Mouse (Mus musculus) T-helper 1 cell (primary cell): Measurements from ENCODE around the gene Disp2.

Experiments used
- in situ Hi-C: fragments of 300-600 bp; cut with MboI, MseI; formaldehyde crosslinking; loops from one replicate; pipeline ENCODE4 v1.15.1; 2025; ENCODE audit warnings: high pct_unique_total_duplicates

The Disp2 gene

DNA sequence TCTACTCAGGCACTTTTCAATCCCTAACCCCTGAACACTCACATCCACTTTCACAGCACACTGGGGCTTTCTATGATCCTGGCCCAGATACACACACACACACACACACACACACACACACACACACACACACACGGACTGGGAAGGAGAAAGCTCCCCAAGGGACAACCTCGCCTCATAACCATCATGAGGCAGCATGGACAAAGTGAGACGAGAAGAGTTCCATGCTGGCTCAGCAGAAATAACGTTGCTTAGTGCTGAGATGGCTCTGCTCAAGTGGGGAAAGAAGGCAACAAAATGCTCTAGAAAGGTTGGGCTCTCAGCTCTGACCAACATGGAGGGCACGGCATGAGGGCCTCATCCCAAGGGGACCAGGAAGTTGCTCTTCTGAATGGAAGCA, 61.7 kb downstream of the Disp2 start:
- in situ Hi-C loops, result no loop called here

DNA sequence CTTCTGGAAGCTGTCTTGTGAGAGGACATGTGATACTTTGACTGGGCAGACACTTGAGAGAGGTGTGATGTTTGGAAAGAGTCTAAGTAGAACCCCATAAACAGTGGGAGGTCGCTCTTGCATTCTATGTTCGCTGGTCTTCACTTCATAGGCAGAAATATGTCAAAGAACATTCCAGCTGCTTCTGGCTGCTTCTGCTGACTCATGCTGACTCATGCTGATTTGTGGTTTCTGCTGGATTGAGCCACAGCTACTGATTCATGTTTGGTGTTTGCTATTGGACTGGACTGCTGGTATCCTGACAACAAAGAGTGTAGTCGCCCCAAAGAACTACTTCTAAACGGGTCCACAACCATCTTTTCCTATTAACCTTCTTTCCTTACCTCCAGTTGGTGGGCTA, 62.3 kb downstream of the Disp2 start:
- in situ Hi-C loops, result no loop called here

DNA sequence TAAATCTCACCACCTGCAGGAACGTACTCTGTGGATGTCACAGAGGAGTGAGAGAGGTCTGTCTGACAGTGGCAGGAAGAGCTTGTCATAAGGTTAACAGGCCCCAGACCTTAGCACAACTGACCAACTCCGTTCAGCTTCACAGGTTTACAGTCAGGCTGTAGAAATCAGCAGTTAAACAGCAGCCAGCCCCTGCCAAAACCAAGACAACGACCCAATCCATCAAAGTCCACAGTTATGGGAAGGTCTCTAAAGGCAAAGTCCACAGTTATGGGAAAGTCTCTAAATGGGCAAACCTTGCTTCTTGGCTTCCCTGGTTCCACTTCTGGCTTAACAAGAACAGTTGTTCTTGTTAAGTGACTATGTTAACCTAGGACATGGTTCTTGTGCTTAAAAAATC, 64.9 kb downstream of the Disp2 start:
- in situ Hi-C loops, result no loop called here

DNA sequence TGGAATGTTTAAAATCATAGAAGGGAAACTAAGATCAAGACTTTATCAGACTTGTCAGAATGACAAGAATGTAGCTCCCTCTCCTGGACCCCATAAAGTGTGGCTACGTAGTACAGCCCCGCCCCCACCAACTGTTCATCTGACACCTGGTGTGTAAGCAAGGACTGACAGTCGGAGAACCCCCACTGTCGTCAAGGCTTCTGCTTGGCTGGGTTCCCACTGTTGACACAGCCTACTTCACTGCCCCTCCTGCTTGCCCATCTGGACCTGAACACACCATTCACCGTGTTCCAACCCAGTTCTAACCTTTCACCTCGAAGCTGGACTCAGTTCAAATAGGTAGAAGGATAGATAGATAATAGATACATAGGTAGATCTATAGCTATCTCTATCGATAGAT, 66.7 kb downstream of the Disp2 start:
- in situ Hi-C loops, result no loop called here

DNA sequence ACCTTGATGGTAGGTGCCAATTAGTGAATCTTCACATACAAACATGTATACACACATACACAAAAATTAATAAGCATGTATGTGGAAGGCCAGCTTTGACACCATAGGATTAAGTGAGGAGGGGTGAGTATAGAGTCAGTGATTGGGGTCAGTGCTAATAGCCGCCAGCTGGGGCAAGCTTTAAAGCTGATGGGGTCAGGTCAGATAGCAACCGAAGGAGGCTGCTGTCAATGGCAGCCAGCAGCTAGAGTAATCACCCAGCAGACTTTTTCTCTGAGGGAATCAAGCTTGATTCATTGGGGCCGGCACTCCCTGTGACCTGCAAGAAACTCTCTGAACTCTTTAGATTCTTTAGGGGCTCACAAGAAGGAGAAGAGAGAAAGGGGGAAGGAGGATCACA, 72.2 kb downstream of the Disp2 start:
- in situ Hi-C loops, result no loop called here
